Mouse (Mus musculus): ENCODE results near the gene Rasal1. TPM values are rescaled to one million over a fixed set of nuclear protein-coding genes. Genes with fewer than 3 reads are reported as not detected.

Rasal1 gene
- polyA plus RNA-seq, 1 experiment from 2014 or later: 0.49 TPM

- peaks cover 65% of the 10 kb centered on the region for H3K27me3 ChIP-seq
- no peak overlapping the region for H3K4me2 ChIP-seq
- no peak for ATAC-seq (ENCODE audit: insufficient number of reproducible peaks, low FRiP score, low TSS enrichment, low read depth)
- no peaks in the 10 kb centered on the region for H3K36me3 ChIP-seq
- no peak overlapping the region for H3K27ac ChIP-seq
- H3K9ac ChIP-seq: no peak overlapping the region
- H3K4me1 ChIP-seq: peaks cover 23% of the 10 kb centered on the region
- no peaks in the 10 kb centered on the region for H3K9me3 ChIP-seq
- 4% methylated on average over 16 of the region's 16 CpGs for WGBS
- H3K4me3 ChIP-seq: no peak overlapping the region
Measured at GRCm38 (mm10) chr5:120714314-120714713, 65.7 kb downstream of the Rasal1 start.

- Histone ChIP-seq H3K9me3 (no peaks in the 10 kb centered on the region), H3K4me2 (no peak overlapping the region), H3K4me3 (no peak overlapping the region), H3K4me1 (no peaks in the 10 kb centered on the region), H3K36me3 (no peaks in the 10 kb centered on the region), H3K27ac (no peak overlapping the region), H3K27me3 (peaks cover 37% of the 10 kb centered on the region), H3K9ac (no peak overlapping the region)
- 62% methylated on average over 10 of the region's 10 CpGs for WGBS
- ATAC-seq (ENCODE audit: insufficient number of reproducible peaks, low FRiP score, low TSS enrichment, low read depth): no peak
Measured at GRCm38 (mm10) chr5:120717136-120717535, 68.5 kb downstream of the Rasal1 start.

GRCm38 (mm10) chr5:120718600-120719378 is 70.2 kb downstream of the Rasal1 start:
- ATAC-seq (ENCODE audit: insufficient number of reproducible peaks, low FRiP score, low TSS enrichment, low read depth): no peak
- Histone ChIP-seq H3K27me3 (peaks cover 22% of the 10 kb centered on the region), H3K9me3 (no peaks in the 10 kb centered on the region), H3K4me3 (no peak overlapping the region), H3K4me1 (no peaks in the 10 kb centered on the region), H3K27ac (no peak overlapping the region), H3K9ac (no peak overlapping the region), H3K36me3 (no peaks in the 10 kb centered on the region), H3K4me2 (no peak overlapping the region)
- WGBS: 47% methylated on average over 15 of the region's 15 CpGs

- Histone ChIP-seq H3K4me1 (no peaks in the 10 kb centered on the region), H3K9ac (no peak overlapping the region), H3K4me3 (no peak overlapping the region), H3K36me3 (no peaks in the 10 kb centered on the region), H3K27me3 (peaks cover 4% of the 10 kb centered on the region; the same call in 1 of the 2 replicates), H3K27ac (no peak overlapping the region), H3K9me3 (no peaks in the 10 kb centered on the region), H3K4me2 (no peak overlapping the region)
- ATAC-seq (ENCODE audit: insufficient number of reproducible peaks, low FRiP score, low TSS enrichment, low read depth): no peak
- 53% methylated on average over 7 of the region's 7 CpGs for WGBS
Measured at GRCm38 (mm10) chr5:120721005-120721404, 72.4 kb downstream of the Rasal1 start.

DNA sequence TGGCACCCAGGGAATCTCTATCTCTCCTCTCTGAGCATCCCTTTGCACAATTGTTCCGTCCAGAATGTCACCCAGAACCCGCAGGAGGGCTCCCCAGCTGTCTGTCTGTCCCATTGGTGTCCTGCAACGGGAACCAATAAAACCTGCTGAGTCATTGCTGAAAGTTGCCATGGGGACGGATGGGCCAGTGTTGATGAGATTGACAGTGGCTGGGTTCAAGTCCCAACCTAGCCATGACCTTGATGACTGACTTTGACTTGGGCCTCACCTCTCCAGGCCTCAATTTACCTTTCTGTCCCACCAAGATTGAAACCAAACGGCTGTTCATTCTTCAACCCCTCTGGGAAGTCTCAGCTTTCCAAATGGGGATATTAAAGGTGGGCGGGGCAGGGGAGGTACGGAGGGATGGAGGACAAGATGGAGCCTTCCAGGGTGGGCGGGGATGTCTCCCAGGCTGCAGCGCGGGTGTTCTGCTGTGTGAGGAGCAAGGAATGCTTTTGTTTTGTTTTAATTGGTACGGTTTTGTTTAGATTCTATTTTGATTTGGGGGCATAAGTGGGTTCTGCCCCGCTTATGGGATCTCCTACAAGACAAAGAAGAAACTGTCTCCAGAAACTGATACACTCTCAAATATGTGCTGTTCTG is 77.3 kb downstream of the Rasal1 start:
- Histone ChIP-seq H3K27ac (no peak overlapping the region), H3K36me3 (no peaks in the 10 kb centered on the region), H3K27me3 (no peaks in the 10 kb centered on the region), H3K4me3 (no peak overlapping the region), H3K9ac (no peak overlapping the region), H3K9me3 (no peaks in the 10 kb centered on the region), H3K4me1 (no peaks in the 10 kb centered on the region), H3K4me2 (no peak overlapping the region)
- no peak for ATAC-seq (ENCODE audit: insufficient number of reproducible peaks, low FRiP score, low TSS enrichment, low read depth)
- WGBS: 54% methylated on average over 12 of the region's 12 CpGs

Other genes starting within 250 kb of the Rasal1 start
- not detected in 2 replicates for gene Lhx5, start 217.1 kb upstream of the Rasal1 start, polyA plus RNA-seq (2015; fragmentation: Nextera tagmentation; extraction: Ambion mirVana)
- 0.57 and 0.95 TPM in 2 replicates for gene Sdsl, start 176.0 kb upstream of the Rasal1 start, polyA plus RNA-seq (2015; fragmentation: Nextera tagmentation; extraction: Ambion mirVana)
- gene Sds, start 172.3 kb upstream of the Rasal1 start, polyA plus RNA-seq (2015; fragmentation: Nextera tagmentation; extraction: Ambion mirVana): 0.24 TPM in 1 of 2 replicates, not detected in the other
- 58.9 and 63.4 TPM in 2 replicates for gene Plbd2, start 145.2 kb upstream of the Rasal1 start, polyA plus RNA-seq (2015; fragmentation: Nextera tagmentation; extraction: Ambion mirVana)
- 12.0 and 13.4 TPM in 2 replicates for gene Slc8b1, start 137.6 kb upstream of the Rasal1 start, polyA plus RNA-seq (2015; fragmentation: Nextera tagmentation; extraction: Ambion mirVana)
- gene Tpcn1, start 60.1 kb upstream of the Rasal1 start, polyA plus RNA-seq (2015; fragmentation: Nextera tagmentation; extraction: Ambion mirVana): 25.4 and 25.8 TPM in 2 replicates
- gene Iqcd, start 59.8 kb upstream of the Rasal1 start, polyA plus RNA-seq (2015; fragmentation: Nextera tagmentation; extraction: Ambion mirVana): 0.38 TPM in 2 replicates
- 13.8 TPM in 2 replicates for gene Rita1, start 36.2 kb upstream of the Rasal1 start, polyA plus RNA-seq (2015; fragmentation: Nextera tagmentation; extraction: Ambion mirVana)
- 39.4 and 41.7 TPM in 2 replicates for gene Ddx54, start 36.1 kb upstream of the Rasal1 start, polyA plus RNA-seq (2015; fragmentation: Nextera tagmentation; extraction: Ambion mirVana)
- gene Cfap73, start 14.6 kb upstream of the Rasal1 start, polyA plus RNA-seq (2015; fragmentation: Nextera tagmentation; extraction: Ambion mirVana): not detected in 2 replicates
- 2.7 and 4.0 TPM in 2 replicates for gene Dtx1, start 63.1 kb downstream of the Rasal1 start, polyA plus RNA-seq (2015; fragmentation: Nextera tagmentation; extraction: Ambion mirVana)
- 0.32 and 0.44 TPM in 2 replicates for gene Oas2, start 101.0 kb downstream of the Rasal1 start, polyA plus RNA-seq (2015; fragmentation: Nextera tagmentation; extraction: Ambion mirVana)
- gene Oas3, start 128.8 kb downstream of the Rasal1 start, polyA plus RNA-seq (2015; fragmentation: Nextera tagmentation; extraction: Ambion mirVana): 0.16 and 0.18 TPM in 2 replicates
- not detected in 2 replicates for gene Oas1e, start 146.7 kb downstream of the Rasal1 start, polyA plus RNA-seq (2015; fragmentation: Nextera tagmentation; extraction: Ambion mirVana)
- 0.17 and 0.35 TPM in 2 replicates for gene Oas1c, start 163.7 kb downstream of the Rasal1 start, polyA plus RNA-seq (2015; fragmentation: Nextera tagmentation; extraction: Ambion mirVana)
- 0.42 and 1.0 TPM in 2 replicates for gene Oas1f, start 198.6 kb downstream of the Rasal1 start, polyA plus RNA-seq (2015; fragmentation: Nextera tagmentation; extraction: Ambion mirVana)
- not detected in 2 replicates for gene Oas1h, start 212.6 kb downstream of the Rasal1 start, polyA plus RNA-seq (2015; fragmentation: Nextera tagmentation; extraction: Ambion mirVana)
- 0.48 and 0.81 TPM in 2 replicates for gene Oas1g, start 238.8 kb downstream of the Rasal1 start, polyA plus RNA-seq (2015; fragmentation: Nextera tagmentation; extraction: Ambion mirVana)

All from limb, embryonic 15.5 days (tissue).